Mouse (Mus musculus) heart, embryonic 14.5 days (tissue): ENCODE measurements around the gene Fam136a. TPM values are rescaled to one million over a fixed set of nuclear protein-coding genes. Genes with fewer than 3 reads are reported as not detected.
"Not testable (repeated sequence)": the region's sequence is repeated elsewhere in the genome, so short reads cannot be mapped to it uniquely, and the experiment has no call there.

Experiments
- ATAC-seq: fragments of 200-750 bp; cut with Nextera tagmentation; 2 replicates; pipeline ENCODE4 v1.8.0; 2017; ENCODE audit warnings: low read depth, moderate TSS enrichment; ENCODE audit not compliant: insufficient number of reproducible peaks, insufficient read depth, low FRiP score
- H3K27ac ChIP-seq, 2 experiments: fragments of 200-500 bp in 1 of 2; fragments of 300-500 bp in 1 of 2; sonication (generic) in 1 of 2; replicated peaks in 1 of 2; 2 replicates each; pipeline ENCODE4 v1.5.1; 2012 to 2014; ENCODE audit warnings: low read depth in 2 of 2, low read length in 2 of 2, control low read depth in 1 of 2, mild to moderate bottlenecking in 1 of 2, mixed read lengths in 1 of 2; ENCODE audit not compliant: control insufficient read depth in 1 of 2, insufficient read depth in 1 of 2
- H3K27me3 ChIP-seq: fragments of 300-500 bp; sonication (generic); 2 replicates; pipeline ENCODE4 v1.6.1; 2014; ENCODE audit warnings: mild to moderate bottlenecking, low read length, control low read depth; ENCODE audit not compliant: control insufficient read depth, insufficient read depth
- H3K36me3 ChIP-seq: fragments of 300-500 bp; sonication (generic); 2 replicates; pipeline ENCODE4 v1.6.1; 2014; ENCODE audit warnings: mild to moderate bottlenecking, control low read depth, low read length, mixed read lengths; ENCODE audit not compliant: control insufficient read depth, insufficient read depth
- H3K4me1 ChIP-seq, 2 experiments: fragments of 200-500 bp in 1 of 2; fragments of 300-500 bp in 1 of 2; sonication (generic) in 1 of 2; 2 replicates each; pipeline ENCODE4 v1.6.1; 2012 to 2014; ENCODE audit warnings: low read length in 2 of 2, control low read depth in 1 of 2, mixed read lengths in 1 of 2; ENCODE audit not compliant: control insufficient read depth in 2 of 2, insufficient read depth in 2 of 2
- H3K4me2 ChIP-seq: fragments of 300-500 bp; sonication (generic); 2 replicates; pipeline ENCODE4 v1.6.1; 2014; ENCODE audit warnings: mild to moderate bottlenecking, low read length
- H3K4me3 ChIP-seq, 2 experiments: fragments of 200-500 bp in 1 of 2; fragments of 300-500 bp in 1 of 2; sonication (generic) in 1 of 2; 2 replicates each; pipeline ENCODE4 v1.5.1; 2012 to 2014; ENCODE audit warnings: low read length in 2 of 2, mild to moderate bottlenecking in 2 of 2, control low read depth in 1 of 2, low read depth in 1 of 2, moderate library complexity in 1 of 2; ENCODE audit not compliant: control insufficient read depth in 1 of 2, insufficient read depth in 1 of 2
- H3K9ac ChIP-seq: fragments of 300-500 bp; sonication (generic); 2 replicates; pipeline ENCODE4 v1.6.1; 2014; ENCODE audit warnings: mild to moderate bottlenecking, low read length
- H3K9me3 ChIP-seq: fragments of 300-500 bp; sonication (generic); 2 replicates; pipeline ENCODE4 v1.6.1; 2016; ENCODE audit warnings: low read length, control low read depth; ENCODE audit not compliant: control insufficient read depth
- WGBS: fragments of 180-500 bp; shearing (Covaris S2); extraction: QIAGEN DNeasy Blood & Tissue Kit; methylation state at CpG from one replicate; pipeline ENCODE4 v1.1.7; 2014; 5-methylcytosine and 5-hydroxymethylcytosine counted together
- polyA plus RNA-seq: library from polyadenylated mRNA; unstranded; fragments of >200 nt; fragmentation: Nextera tagmentation; extraction: Ambion mirVana; gene quantifications from 2 replicates; pipeline ENCODE4 v1.2.1, GENCODE M21; 2014

The Fam136a gene
- polyA plus RNA-seq, 1 experiment from 2014 or later, result 91.9 TPM

- WGBS, result 87% methylated on average over 18 of the region's 18 CpGs
- Histone ChIP-seq H3K27ac (no peak overlapping the region), H3K36me3 (no peaks in the 10 kb centered on the region)
Observed at GRCm38 (mm10) chr6:86326866-86327265, 38.6 kb upstream of the Fam136a start.

GRCm38 (mm10) chr6:86328369-86328768, 37.1 kb upstream of the Fam136a start:
- no peak overlapping the region for H3K4me3 ChIP-seq
- H3K27me3 ChIP-seq, result no peaks in the 10 kb centered on the region
- WGBS, result 61% methylated on average over 3 of the region's 3 CpGs
- H3K9me3 ChIP-seq, result no peaks in the 10 kb centered on the region
- no peak for ATAC-seq
- no peak overlapping the region for H3K4me2 ChIP-seq
- H3K36me3 ChIP-seq, result no peaks in the 10 kb centered on the region
- peaks cover 0 to 5% of the 10 kb centered on the region in 2 experiments; a peak in 1 of 4 replicates for H3K4me1 ChIP-seq
- H3K9ac ChIP-seq, result no peak overlapping the region
- H3K27ac ChIP-seq, result no peak overlapping the region

More at GRCm38 (mm10) chr6:86326866-86327265, 38.6 kb upstream of the Fam136a start:
- Histone ChIP-seq H3K4me3 (no peak overlapping the region), H3K4me2 (no peak overlapping the region), H3K9me3 (no peaks in the 10 kb centered on the region), H3K9ac (no peak overlapping the region), H3K4me1 (peaks cover 0 to 5% of the 10 kb centered on the region in 2 experiments; a peak in 1 of 4 replicates), H3K27me3 (no peaks in the 10 kb centered on the region)
- ATAC-seq, result no peak

- no peak overlapping the region for H3K9ac ChIP-seq
- H3K4me1 ChIP-seq, result peaks cover 0 to 5% of the 10 kb centered on the region in 2 experiments; a peak in 1 of 4 replicates
- H3K27me3 ChIP-seq, result no peaks in the 10 kb centered on the region
- H3K4me3 ChIP-seq, result no peak overlapping the region
- ATAC-seq, result no peak
- H3K27ac ChIP-seq, result no peak overlapping the region
- H3K4me2 ChIP-seq, result no peak overlapping the region
- H3K9me3 ChIP-seq, result no peaks in the 10 kb centered on the region
- 94% methylated on average over 6 of the region's 6 CpGs for WGBS
- no peaks in the 10 kb centered on the region for H3K36me3 ChIP-seq
Observed at GRCm38 (mm10) chr6:86329943-86330342, 35.5 kb upstream of the Fam136a start.

- Histone ChIP-seq H3K9me3 (no peaks in the 10 kb centered on the region), H3K4me3 (no peak overlapping the region), H3K27me3 (no peaks in the 10 kb centered on the region), H3K27ac (no peak overlapping the region), H3K36me3 (no peaks in the 10 kb centered on the region), H3K9ac (no peak overlapping the region), H3K4me1 (no peaks in the 10 kb centered on the region), H3K4me2 (no peak overlapping the region)
- no peak for ATAC-seq
- 73% methylated on average over 11 of the region's 11 CpGs for WGBS
Observed at GRCm38 (mm10) chr6:86335121-86335849, 30.2 kb upstream of the Fam136a start.

GRCm38 (mm10) chr6:86335860-86336259, 29.6 kb upstream of the Fam136a start:
- no peak overlapping the region for H3K4me3 ChIP-seq
- H3K36me3 ChIP-seq, result no peaks in the 10 kb centered on the region
- no peaks in the 10 kb centered on the region for H3K4me1 ChIP-seq
- H3K9me3 ChIP-seq, result no peaks in the 10 kb centered on the region
- no peak overlapping the region for H3K4me2 ChIP-seq
- 84% methylated on average over 5 of the region's 5 CpGs for WGBS
- H3K27ac ChIP-seq, result no peak overlapping the region
- H3K27me3 ChIP-seq, result no peaks in the 10 kb centered on the region
- no peak for ATAC-seq
- no peak overlapping the region for H3K9ac ChIP-seq

- ATAC-seq, H3K27ac ChIP-seq, H3K27me3 ChIP-seq, H3K4me1 ChIP-seq, H3K36me3 ChIP-seq, H3K9me3 ChIP-seq, H3K9ac ChIP-seq, H3K4me2 ChIP-seq, H3K4me3 ChIP-seq: not testable (repeated sequence)
- 89% methylated on average over 4 of the region's 4 CpGs for WGBS
Observed at GRCm38 (mm10) chr6:86336340-86336739, 29.1 kb upstream of the Fam136a start.

- ATAC-seq, result no peak
- H3K9me3 ChIP-seq, result no peaks in the 10 kb centered on the region
- H3K4me3 ChIP-seq, result no peak overlapping the region
- H3K4me2 ChIP-seq, result peak overlapping the region; percentile 31; the same call in 1 of the 2 replicates
- no peaks in the 10 kb centered on the region for H3K27me3 ChIP-seq
- 18% methylated on average over 7 of the region's 7 CpGs for WGBS
- H3K27ac ChIP-seq, result no peak overlapping the region
- no peak overlapping the region for H3K9ac ChIP-seq
- no peaks in the 10 kb centered on the region for H3K36me3 ChIP-seq
- peaks cover 9 to 13% of the 10 kb centered on the region in 2 experiments; a peak in 3 of 4 replicates for H3K4me1 ChIP-seq
Observed at GRCm38 (mm10) chr6:86343656-86344055, 21.8 kb upstream of the Fam136a start.

GRCm38 (mm10) chr6:86346063-86346462, 19.4 kb upstream of the Fam136a start:
- H3K36me3 ChIP-seq, result no peaks in the 10 kb centered on the region
- WGBS, result 20% methylated on average over 2 of the region's 2 CpGs
- H3K4me2 ChIP-seq, result no peak overlapping the region
- H3K27ac ChIP-seq, result no peak overlapping the region
- no peak overlapping the region for H3K4me3 ChIP-seq
- H3K4me1 ChIP-seq, result peaks cover 9 to 13% of the 10 kb centered on the region in 2 experiments; a peak in 3 of 4 replicates
- no peak overlapping the region for H3K9ac ChIP-seq
- H3K27me3 ChIP-seq, result no peaks in the 10 kb centered on the region
- no peak for ATAC-seq
- no peaks in the 10 kb centered on the region for H3K9me3 ChIP-seq
